Mouse (Mus musculus): ENCODE measurements at regions not wholly inside any gene's neighbourhood (a gene's known extent, or its start where the extent isn't known, plus 50 kb on each side); places are given as distances from the start of the nearest gene placed in this dataset.

GRCm38 (mm10) chr2:50520169-50520568 lies 223.6 kb upstream of the Mmadhc start:
- DNase-seq, result no peak

GRCm38 (mm10) chr2:50519129-50519504 lies 222.5 kb upstream of the Mmadhc start:
- no peak for DNase-seq

DNA sequence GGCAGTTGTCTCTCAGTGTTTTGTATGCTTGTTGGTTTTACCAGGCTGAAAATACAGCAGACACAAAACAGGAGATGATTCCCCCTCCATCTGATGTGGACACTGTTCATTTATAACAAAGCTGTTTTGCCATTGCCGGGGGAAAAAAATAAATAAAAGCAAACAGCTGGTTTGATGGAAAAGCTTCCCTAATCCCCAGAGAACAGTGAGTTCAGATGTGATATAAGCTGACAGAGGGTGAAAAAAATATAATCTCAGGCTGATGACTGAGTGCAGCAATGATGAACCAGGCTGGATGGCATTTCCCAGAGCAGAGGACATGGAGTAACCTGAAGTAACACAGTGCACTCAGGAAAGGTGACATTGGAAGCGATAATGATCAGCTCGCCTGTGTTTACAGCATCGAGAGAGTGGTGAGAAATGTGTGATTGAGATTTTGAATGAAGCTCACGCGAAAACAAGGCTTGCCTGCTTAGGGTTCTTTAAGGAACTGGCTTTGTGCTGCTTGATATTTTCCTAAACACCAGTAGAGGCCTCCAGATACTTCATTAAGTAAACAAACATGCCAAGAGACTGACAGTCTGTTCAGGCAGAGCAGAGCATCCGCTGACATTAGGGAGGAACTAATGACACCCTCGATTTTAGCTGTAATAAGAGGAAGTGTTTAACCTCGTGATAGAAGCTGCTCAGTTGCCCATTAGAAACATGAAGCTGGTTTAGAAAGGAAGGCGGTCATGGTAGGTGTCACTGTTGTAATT lies 221.9 kb upstream of the Mmadhc start:
- no peak for DNase-seq

DNA sequence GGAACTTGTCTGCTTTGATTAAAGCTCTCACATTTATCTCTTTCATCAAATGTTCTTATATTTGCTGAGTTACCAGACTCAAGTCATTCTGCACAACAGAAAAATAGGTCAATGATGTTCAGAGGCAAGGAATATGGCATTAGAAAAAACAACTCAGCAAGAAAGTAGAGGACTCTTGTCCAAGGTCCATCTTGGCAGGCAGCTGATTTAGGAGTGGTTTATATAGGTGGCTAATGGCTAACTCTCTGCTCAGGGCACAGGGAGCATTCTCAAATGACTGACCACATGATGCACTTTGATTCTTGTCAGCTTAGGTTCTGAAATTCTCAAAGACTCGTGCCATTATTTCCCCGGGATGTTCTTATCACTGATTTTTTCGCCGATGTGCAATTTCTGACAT lies 216.7 kb upstream of the Mmadhc start:
- no peak for DNase-seq

- DNase-seq, result no peak
These were observed 202.1 kb upstream of the Mmadhc start for GRCm38 (mm10) chr2:50498713-50499112.

DNA sequence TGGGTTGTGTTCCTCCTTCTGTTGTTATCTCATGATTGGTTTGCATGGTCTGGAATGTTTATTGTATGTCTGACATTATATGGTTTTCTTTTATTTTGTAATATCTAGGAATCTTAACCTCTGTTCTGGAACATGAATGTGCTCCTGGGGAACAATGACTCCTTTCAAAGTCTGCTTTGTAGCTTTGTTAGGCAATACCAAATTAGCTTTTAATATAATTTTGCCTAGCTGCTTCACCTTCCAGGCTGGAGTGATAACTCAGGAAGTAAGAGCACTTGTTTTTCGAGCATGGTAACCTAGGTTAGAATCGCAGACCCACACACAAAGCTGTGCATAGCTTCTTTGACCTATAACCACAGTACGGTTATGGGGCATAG lies 199.4 kb upstream of the Mmadhc start:
- no peak for DNase-seq

DNA sequence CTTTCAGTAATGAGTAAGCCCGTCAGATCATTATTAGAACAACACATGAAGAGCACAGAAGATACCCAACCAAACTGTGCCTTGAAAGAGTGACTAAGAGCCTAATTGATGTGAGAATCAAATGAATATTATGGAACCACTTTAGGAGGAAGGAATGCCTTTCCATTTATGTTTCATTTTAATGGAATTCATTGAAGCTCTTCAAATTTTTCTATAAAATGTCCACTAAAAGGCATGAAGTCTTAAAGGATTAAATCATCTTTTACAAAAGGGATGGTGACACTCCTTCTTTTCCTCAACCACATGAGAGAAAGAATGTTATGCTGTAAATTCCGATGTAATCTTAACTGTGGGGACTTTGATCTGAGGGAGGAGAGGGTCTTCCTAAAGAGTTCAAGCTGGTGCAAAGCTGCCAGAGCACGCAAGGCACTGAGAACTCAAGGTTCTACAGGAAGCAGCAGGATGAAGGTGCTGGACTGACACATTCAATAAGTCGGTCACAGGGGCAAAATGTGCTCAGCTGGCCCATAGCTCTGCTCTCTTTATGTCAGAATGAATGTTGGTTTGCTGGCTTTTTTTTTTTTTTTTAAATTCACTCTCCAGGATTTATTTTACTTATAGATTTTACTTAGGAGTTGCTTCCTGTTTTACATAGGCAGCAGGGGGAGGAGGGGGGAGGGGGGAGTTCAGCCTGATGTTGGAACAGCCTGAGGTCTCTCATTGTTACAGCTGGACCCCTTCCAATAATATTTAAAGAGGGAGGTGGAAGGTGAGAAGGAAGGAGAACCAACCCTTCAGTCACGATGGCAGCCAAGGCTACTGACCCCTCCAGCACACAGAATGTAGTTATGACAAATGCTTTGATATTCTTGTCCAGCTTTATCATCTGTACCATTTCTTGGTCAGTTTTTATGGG lies 198.8 kb upstream of the Mmadhc start:
- no peak for DNase-seq

- DNase-seq, result no peak
These were observed 197.2 kb upstream of the Mmadhc start for GRCm38 (mm10) chr2:50493597-50494335.

DNA sequence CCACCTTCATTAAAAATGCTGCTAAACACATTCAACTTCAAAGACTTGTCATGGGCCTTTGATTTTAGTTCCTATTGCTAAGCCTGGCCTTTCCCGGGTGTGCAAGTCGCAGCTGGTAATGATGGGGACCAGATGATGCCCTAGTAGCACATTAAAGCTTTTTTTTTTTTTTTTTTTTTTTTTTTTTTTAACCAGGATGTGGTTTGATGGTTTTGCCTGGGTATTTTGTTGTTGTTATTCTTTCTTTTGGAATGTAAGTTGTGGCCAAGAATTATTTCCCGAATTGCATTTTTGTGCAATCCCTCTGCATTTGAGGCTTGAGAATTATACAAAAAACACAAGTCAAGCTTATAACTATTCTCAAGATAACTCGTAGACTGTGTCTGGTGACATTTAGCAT lies 167.2 kb upstream of the Mmadhc start:
- no peak for DNase-seq

DNA sequence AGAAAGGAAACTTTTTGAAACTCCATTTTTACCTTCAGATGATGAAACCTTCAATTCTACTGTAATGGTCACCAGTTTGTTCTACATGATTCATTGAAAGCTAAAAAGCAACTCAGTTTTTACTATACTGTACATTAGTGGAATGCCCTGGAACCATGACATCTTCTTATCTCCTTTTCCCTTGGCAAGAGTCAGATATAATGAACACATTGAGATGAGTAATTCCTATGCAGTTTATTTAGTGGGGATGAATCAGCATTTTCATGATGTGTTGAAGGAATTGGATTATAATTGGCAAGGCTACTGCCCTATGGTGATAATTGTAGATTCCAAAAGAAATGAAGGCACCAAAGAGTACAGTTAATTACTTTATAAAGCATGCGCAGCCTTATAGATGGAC lies 165.8 kb upstream of the Mmadhc start:
- DNase-seq, result no peak

DNA sequence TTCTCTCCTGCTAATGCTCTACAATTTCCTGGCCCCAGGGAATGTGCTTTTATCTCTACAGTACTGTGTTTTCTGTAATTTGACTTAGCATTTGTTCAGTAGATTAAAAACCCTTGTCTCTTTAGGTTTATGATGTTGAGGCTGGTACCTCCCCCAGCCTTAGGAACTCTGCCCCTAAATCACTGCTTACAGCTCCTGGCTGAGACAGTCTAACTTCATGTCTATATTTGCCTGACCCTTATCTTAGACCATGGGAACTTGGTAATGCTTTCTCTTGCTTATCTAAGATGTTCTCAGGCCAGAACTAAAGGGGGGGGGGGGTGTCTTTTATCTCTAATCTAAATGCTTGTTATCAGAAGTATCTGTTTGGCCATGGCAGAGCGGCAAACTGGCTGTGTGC lies 160.1 kb upstream of the Mmadhc start:
- DNase-seq, result no peak

DNA sequence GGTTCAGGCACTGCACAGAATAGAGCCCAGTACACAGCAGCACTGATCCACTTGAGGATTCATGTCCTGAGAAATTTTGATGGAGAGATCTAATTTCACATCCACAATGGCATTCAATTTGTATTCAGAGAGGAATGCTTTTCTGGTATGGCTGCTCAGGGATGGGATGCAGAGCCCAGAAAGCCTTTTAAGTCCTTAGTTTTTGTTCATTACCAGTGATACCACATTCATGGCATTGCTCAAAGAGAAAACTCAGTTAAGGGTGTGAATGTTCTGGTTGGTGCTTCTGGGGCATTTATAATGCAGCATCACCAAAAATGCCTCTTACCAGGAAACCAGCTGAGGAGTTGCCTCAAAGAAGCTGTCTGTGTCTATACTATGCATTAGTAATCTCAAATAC lies 151.5 kb upstream of the Mmadhc start:
- no peak for DNase-seq

- DNase-seq, result no peak
These were observed 149.4 kb upstream of the Mmadhc start for GRCm38 (mm10) chr2:50445963-50446485.

- no peak for DNase-seq
These were observed 143.7 kb upstream of the Mmadhc start for GRCm38 (mm10) chr2:50440333-50440732.

DNA sequence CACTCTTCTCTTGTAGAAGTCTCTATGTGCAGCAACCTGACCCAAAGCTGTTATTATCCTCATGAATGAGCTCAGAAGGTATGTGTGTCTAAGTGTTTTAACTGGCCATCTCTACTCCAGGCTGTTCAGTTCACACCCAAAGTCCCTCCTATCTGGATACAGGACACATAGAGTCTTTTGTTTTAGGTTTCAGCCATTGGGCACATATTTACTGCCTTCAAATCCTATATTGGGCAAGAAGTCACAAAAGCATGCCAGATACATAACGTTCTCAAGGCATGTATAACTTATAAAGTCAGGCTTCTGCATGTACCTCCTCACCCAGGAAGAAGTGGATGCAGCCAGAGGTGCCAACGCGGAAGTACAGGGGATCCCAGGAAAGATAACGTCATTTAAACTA lies 136.6 kb upstream of the Mmadhc start:
- no peak for DNase-seq

- DNase-seq, result no peak
These were observed 128.6 kb upstream of the Mmadhc start for GRCm38 (mm10) chr2:50425151-50425550.

DNA sequence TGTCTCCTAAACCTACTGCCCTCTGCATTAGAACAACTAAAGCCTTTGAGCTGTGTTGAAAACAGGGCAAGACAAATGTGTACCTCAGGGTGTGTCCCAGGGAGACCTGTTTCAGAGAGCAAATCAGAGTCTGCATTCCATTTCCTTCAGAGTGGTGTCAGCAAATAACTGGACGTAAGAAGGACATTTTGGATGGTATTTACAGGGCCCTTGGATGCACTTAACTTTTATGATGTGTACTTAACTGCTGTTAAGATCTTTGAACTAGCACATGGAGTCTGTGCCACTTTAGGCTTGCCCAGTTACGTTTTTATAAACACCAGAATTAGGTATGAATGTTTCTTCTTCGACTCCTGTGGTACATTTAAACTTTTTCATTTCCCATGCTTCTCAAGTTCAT lies 123.0 kb upstream of the Mmadhc start:
- DNase-seq, result no peak

DNA sequence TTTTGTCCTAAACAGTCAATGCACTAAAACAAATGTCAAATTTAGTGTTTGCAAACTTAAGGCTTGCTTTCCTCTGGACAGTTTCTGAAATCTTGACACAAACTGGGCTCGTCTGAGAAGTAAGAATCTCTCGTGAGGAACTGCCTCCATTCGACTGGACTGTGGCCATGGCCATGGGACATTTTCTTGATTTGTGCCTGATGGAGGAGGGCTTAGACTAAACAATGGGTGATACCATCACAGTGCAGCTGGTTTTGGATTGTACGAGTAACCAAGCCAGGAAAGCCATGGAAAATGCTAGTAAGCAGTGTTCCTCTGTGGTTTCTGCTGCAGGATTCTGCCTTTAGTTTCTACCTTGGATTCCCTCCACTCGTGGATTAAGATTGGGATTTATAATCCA lies 121.0 kb upstream of the Mmadhc start:
- DNase-seq, result no peak

GRCm38 (mm10) chr2:50417135-50417534 lies 120.5 kb upstream of the Mmadhc start:
- DNase-seq, result no peak

- no peak for DNase-seq
These were observed 119.5 kb upstream of the Mmadhc start for GRCm38 (mm10) chr2:50416056-50416455.

GRCm38 (mm10) chr2:50405932-50406331 lies 109.3 kb upstream of the Mmadhc start:
- DNase-seq, result no peak

- no peak for DNase-seq
These were observed 106.5 kb upstream of the Mmadhc start for GRCm38 (mm10) chr2:50403106-50403505.

DNA sequence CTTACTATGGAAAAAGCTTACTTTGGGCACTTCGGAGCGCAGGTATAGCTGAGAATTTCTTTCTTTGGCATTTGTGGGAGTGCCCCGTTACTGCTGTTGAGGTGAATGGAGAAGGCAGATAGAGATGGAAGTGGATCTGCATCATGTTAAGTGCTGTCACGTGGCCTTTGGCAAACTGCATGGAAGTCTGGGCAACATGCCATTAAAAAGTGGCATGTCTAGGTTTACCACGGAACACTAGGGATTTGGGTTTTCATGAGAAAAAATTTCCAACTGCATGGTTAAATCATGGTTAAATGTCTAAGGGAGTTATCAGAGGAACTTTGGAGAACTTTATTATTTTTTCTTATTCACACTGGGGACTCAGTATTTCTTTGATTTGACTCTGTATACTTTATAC lies 102.0 kb upstream of the Mmadhc start:
- no peak for DNase-seq

All from layer of hippocampus, postnatal 36 days (tissue).